Mouse (Mus musculus) kidney, postnatal 0 days (tissue): Measurements from ENCODE around the gene Ccdc136. TPM values are rescaled to one million over a fixed set of nuclear protein-coding genes. Genes with fewer than 3 reads are reported as not detected.

Experiments
- ATAC-seq: fragments of 200-750 bp; cut with Nextera tagmentation; replicated peaks from 2 replicates; pipeline ENCODE4 v1.8.0; 2017; ENCODE audit warnings: low read depth, moderate number of reproducible peaks, moderate TSS enrichment, moderate library complexity; ENCODE audit not compliant: low FRiP score
- DNase-seq: peaks from one replicate; pipeline ENCODE4 v3.0.0-alpha.2; 2016; ENCODE audit warnings: low spot score
- H3K27ac ChIP-seq: fragments of 300-500 bp; sonication (generic); 2 replicates; pipeline ENCODE4 v1.5.1; 2014; ENCODE audit warnings: mild to moderate bottlenecking
- H3K27me3 ChIP-seq: fragments of 300-500 bp; sonication (generic); 2 replicates; pipeline ENCODE4 v1.6.1; 2014; ENCODE audit warnings: low read length, mixed read lengths; ENCODE audit not compliant: insufficient read depth
- H3K36me3 ChIP-seq: fragments of 300-500 bp; sonication (generic); 2 replicates; pipeline ENCODE4 v1.6.1; 2014; ENCODE audit warnings: low read length, mixed read lengths; ENCODE audit not compliant: insufficient read depth
- H3K4me1 ChIP-seq: fragments of 300-500 bp; sonication (generic); replicated peaks from 2 replicates; pipeline ENCODE4 v1.6.1; 2014; ENCODE audit warnings: antibody characterized with exemption, low read length, mixed read lengths; ENCODE audit not compliant: insufficient read depth
- H3K4me2 ChIP-seq: fragments of 300-500 bp; sonication (generic); 2 replicates; pipeline ENCODE4 v1.6.1; 2014; ENCODE audit warnings: mild to moderate bottlenecking, low read length, moderate library complexity, mixed read lengths
- H3K4me3 ChIP-seq: fragments of 300-500 bp; sonication (generic); replicated peaks from 2 replicates; pipeline ENCODE4 v1.5.1; 2014; ENCODE audit warnings: low read depth, low read length
- H3K9ac ChIP-seq: fragments of 300-500 bp; sonication (generic); 2 replicates; pipeline ENCODE4 v1.6.1; 2014; ENCODE audit warnings: low read depth, low read length
- H3K9me3 ChIP-seq: fragments of 300-500 bp; sonication (generic); replicated peaks from 2 replicates; pipeline ENCODE4 v1.6.1; 2016; ENCODE audit warnings: low read length, inconsistent platforms, mixed read lengths
- CTCF ChIP-seq: IDR thresholded peaks from 2 replicates; pipeline ENCODE4 v1.5.1; 2016; ENCODE audit warnings: antibody characterized with exemption, low read depth, mild to moderate bottlenecking, moderate library complexity
- WGBS: fragments of 180-500 bp; shearing (Covaris S2); extraction: QIAGEN DNeasy Blood & Tissue Kit; methylation state at CpG from one replicate; pipeline ENCODE4 v1.1.7; 2014; 5-methylcytosine and 5-hydroxymethylcytosine counted together
- polyA plus RNA-seq: library from polyadenylated mRNA; unstranded; fragments of >200 nt; fragmentation: Nextera tagmentation; extraction: Ambion mirVana; gene quantifications from 2 replicates; pipeline ENCODE4 v1.2.1, GENCODE M21; 2015

Ccdc136 gene
- polyA plus RNA-seq, 1 experiment from 2014 or later, result 13.8 TPM

- Histone ChIP-seq H3K9ac (no peak overlapping the region), H3K4me2 (no peak overlapping the region), H3K9me3 (no peaks in the 10 kb centered on the region), H3K36me3 (no peaks in the 10 kb centered on the region), H3K27me3 (no peaks in the 10 kb centered on the region), H3K27ac (no peak overlapping the region), H3K4me3 (no peak overlapping the region), H3K4me1 (peaks cover 17% of the 10 kb centered on the region)
- 71% methylated on average over 4 of the region's 4 CpGs for WGBS
- DNase-seq (no peak), ATAC-seq (no peak)
- no peak for TF ChIP-seq CTCF
Measured at GRCm38 (mm10) chr6:29439251-29439650, 43.1 kb downstream of the Ccdc136 start.

DNA sequence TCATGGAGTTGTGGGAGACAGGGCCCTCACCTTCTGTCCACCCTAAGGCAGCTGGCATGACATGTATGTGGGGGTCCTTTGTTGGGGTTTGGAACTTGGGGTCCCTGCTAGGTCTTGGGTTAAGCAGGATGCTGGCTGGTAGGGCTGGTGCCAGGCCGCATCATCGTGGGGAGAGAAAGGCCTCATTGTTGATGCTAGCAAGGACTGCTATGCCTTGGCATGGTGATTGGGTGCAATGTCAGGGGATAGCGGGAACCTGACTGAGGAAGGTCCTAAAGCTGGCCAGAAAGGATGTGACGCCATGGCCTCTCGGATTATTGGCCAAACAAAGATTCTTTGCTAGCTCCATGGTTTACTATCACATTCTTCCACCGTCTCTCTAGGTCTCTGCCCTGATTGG is 43.7 kb downstream of the Ccdc136 start:
- no peaks in the 10 kb centered on the region for H3K36me3 ChIP-seq
- no peak for DNase-seq
- H3K9me3 ChIP-seq, result no peaks in the 10 kb centered on the region
- H3K27ac ChIP-seq, result no peak overlapping the region
- no peak overlapping the region for H3K4me2 ChIP-seq
- 91% methylated on average over 6 of the region's 6 CpGs for WGBS
- TF ChIP-seq CTCF, result no peak
- no peak overlapping the region for H3K9ac ChIP-seq
- peaks cover 16% of the 10 kb centered on the region for H3K4me1 ChIP-seq
- H3K4me3 ChIP-seq, result no peak overlapping the region
- H3K27me3 ChIP-seq, result no peaks in the 10 kb centered on the region
- no peak for ATAC-seq

GRCm38 (mm10) chr6:29444773-29445172 is 48.7 kb downstream of the Ccdc136 start:
- H3K4me3 ChIP-seq, result no peak overlapping the region
- H3K36me3 ChIP-seq, result 0 out of 2 replicates have a peak, but pooled peaks cover 2% of the 10 kb centered on the region
- no peaks in the 10 kb centered on the region for H3K9me3 ChIP-seq
- TF ChIP-seq CTCF, result peak; percentile 72
- WGBS, result 65% methylated on average over 11 of the region's 11 CpGs
- DNase-seq (peak; percentile 44), ATAC-seq (no peak)
- H3K27me3 ChIP-seq, result no peaks in the 10 kb centered on the region
- H3K4me1 ChIP-seq, result no peaks in the 10 kb centered on the region
- no peak overlapping the region for H3K27ac ChIP-seq
- no peak overlapping the region for H3K9ac ChIP-seq
- H3K4me2 ChIP-seq, result no peak overlapping the region

- Histone ChIP-seq H3K4me2 (no peak overlapping the region), H3K27ac (no peak overlapping the region), H3K9ac (no peak overlapping the region), H3K4me3 (no peak overlapping the region), H3K9me3 (no peaks in the 10 kb centered on the region), H3K27me3 (no peaks in the 10 kb centered on the region), H3K4me1 (no peaks in the 10 kb centered on the region), H3K36me3 (0 out of 2 replicates have a peak, but pooled peaks cover 2% of the 10 kb centered on the region)
- no peak for TF ChIP-seq CTCF
- DNase-seq (no peak), ATAC-seq (no peak)
- 91% methylated on average over 7 of the region's 7 CpGs for WGBS
Measured at GRCm38 (mm10) chr6:29445354-29445753, 49.2 kb downstream of the Ccdc136 start.

DNA sequence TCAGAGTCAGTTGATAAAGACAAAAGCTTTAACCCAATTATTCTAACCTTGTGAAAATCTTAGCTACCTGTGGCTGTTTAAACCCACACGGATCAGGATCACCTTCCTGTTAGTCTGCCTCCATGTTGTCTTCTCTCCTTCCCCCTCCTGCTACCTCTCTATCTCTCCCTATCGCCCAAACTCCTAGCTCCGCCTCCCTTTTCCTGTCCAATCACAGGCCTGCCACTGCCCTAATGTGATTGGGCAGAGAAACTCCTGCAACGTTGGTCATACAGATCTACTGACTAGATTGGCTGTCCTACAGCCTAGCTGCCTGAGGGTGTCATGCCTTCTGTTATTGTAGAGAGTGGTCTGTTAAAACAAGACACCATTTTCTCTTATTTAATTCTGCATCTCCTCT is 53.7 kb downstream of the Ccdc136 start:
- H3K9me3 ChIP-seq, result no peaks in the 10 kb centered on the region
- H3K4me3 ChIP-seq, result no peak overlapping the region
- no peaks in the 10 kb centered on the region for H3K27me3 ChIP-seq
- no peak for ATAC-seq
- no peak overlapping the region for H3K9ac ChIP-seq
- TF ChIP-seq CTCF, result no peak
- 0 out of 2 replicates have a peak, but pooled peaks cover 2% of the 10 kb centered on the region for H3K36me3 ChIP-seq
- H3K4me2 ChIP-seq, result no peak overlapping the region
- no peaks in the 10 kb centered on the region for H3K4me1 ChIP-seq
- DNase-seq, result no peak
- H3K27ac ChIP-seq, result no peak overlapping the region
- 35% methylated on average over 4 of the region's 4 CpGs for WGBS

DNA sequence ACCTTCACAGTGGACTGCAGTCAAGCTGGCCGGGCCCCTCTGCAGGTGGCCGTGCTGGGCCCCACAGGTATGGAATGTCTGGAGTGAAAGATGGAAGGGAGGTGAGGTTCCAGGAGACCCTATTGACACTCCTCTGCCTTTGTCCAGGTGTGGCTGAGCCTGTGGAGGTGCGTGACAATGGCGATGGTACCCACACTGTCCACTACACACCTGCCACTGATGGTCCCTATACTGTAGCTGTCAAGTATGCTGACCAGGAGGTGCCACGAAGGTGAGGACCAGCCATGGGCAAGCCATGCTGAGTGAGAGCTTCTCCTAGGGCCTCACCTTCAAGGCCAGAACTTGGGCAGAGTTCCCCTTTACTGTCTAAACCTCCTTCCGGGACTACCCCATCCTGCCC is 54.6 kb downstream of the Ccdc136 start:
- Histone ChIP-seq H3K27me3 (no peaks in the 10 kb centered on the region), H3K4me3 (no peak overlapping the region), H3K36me3 (0 out of 2 replicates have a peak, but pooled peaks cover 2% of the 10 kb centered on the region), H3K27ac (no peak overlapping the region), H3K4me2 (no peak overlapping the region), H3K9ac (no peak overlapping the region), H3K9me3 (no peaks in the 10 kb centered on the region), H3K4me1 (no peaks in the 10 kb centered on the region)
- 87% methylated on average over 6 of the region's 6 CpGs for WGBS
- TF ChIP-seq CTCF, result no peak
- DNase-seq (no peak), ATAC-seq (no peak)

DNA sequence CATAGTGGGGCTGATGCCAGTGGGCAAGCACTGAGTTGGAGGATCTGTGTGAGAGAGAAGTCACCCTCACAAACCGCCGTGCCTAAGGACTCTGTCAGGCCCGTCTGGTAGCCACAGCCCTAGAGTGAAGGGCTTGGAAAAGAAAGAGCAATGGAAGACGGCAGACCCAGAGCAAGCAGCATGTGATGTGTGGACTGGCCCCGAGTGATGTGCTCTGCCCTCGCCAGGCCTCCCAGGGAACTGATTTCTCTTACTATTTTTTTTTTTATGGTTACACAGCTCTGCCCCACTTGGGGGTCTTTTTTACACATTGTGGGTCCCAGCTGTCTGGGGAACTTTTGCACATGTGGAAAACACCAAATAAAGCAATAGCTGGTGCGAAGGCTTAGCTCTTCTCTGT is 65.4 kb downstream of the Ccdc136 start:
- H3K27ac ChIP-seq, result no peak overlapping the region
- no peak for ATAC-seq
- no peak overlapping the region for H3K4me3 ChIP-seq
- H3K4me2 ChIP-seq, result no peak overlapping the region
- peaks cover 8% of the 10 kb centered on the region; the same call in 1 of the 2 replicates for H3K36me3 ChIP-seq
- DNase-seq, result no peak
- no peaks in the 10 kb centered on the region for H3K27me3 ChIP-seq
- no peaks in the 10 kb centered on the region for H3K4me1 ChIP-seq
- no peak for TF ChIP-seq CTCF
- no peaks in the 10 kb centered on the region for H3K9me3 ChIP-seq
- H3K9ac ChIP-seq, result no peak overlapping the region
- WGBS, result 55% methylated on average over 7 of the region's 7 CpGs
